Mouse (Mus musculus): ENCODE data around the gene 4930470P17Rik. TPM values are rescaled to one million over a fixed set of nuclear protein-coding genes. Genes with fewer than 3 reads are reported as not detected.

The 4930470P17Rik gene
- total and polyA plus RNA-seq, 3 experiments, result not detected

DNA sequence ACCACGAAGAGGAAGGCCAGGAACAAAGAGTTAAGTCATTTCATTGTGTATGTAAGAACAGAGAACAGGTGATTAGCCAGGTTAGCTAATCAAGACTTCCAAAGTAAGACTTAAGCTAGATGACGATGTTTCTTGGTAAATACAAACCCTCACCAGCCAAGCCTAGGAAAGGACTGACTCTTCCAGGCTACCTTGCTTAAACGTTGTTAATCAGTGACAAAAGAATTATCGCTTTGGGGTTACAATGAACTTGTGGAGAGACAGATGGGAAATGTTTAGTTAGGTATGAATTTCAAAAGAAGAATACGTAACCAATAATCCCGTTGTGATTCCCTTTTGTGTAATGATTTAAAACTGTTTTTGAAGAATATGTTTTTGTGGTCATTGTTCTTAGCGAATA, 56.9 kb downstream of the 4930470P17Rik start:
- no peak for DNase-seq (ENCODE audit: low read depth, low spot score)
- H3K9me3 ChIP-seq (replicated peaks; ENCODE audit: insufficient read depth, low read length), result no peaks in the 10 kb centered on the region
- TF ChIP-seq TAL1 (IDR thresholded peaks at IDR 0.05; ENCODE audit: low read length) (no peak), ETS1 (IDR thresholded peaks at IDR 0.05; ENCODE audit: low read depth, low read length) (no peak), USF1 (IDR thresholded peaks at IDR 0.05; ENCODE audit: low read depth, low read length) (no peak)

DNA sequence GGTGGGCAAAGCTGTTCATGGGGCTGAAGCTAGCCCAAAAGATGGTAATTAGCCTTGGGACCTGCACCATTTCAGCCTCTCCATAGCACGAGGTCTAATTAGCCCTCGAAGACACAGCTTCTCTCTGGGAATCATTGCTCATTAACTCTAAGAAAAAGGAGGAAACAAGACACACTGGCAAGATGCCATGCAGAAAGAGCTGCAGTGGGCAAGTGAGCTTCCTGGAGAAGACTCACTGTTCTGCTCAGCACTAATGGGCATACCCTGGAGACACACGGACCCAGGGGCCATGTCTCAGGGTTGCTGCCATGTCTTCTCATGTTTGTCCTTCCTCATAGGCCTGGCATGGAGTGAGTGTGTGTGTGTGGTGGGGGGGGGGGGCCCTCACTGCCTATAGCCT, 57.7 kb downstream of the 4930470P17Rik start:
- Histone ChIP-seq H3K9ac (ENCODE audit: control insufficient read depth, low read depth, low read length, poor library complexity, severe bottlenecking) (no peak overlapping the region), H3K79me2 (ENCODE audit: control insufficient read depth, insufficient read depth, low read length, poor library complexity) (no peaks in the 10 kb centered on the region), H3K4me1 (ENCODE audit: control insufficient read depth in 1 of 2, insufficient read depth in 2 of 2, low read length in 2 of 2) (no peaks in the 10 kb centered on the region), H3K9me3 (replicated peaks; ENCODE audit: insufficient read depth, low read length) (no peaks in the 10 kb centered on the region), H3K27me3 (ENCODE audit: control insufficient read depth in 1 of 2, insufficient read depth in 2 of 2, low read length in 2 of 2) (no peaks in the 10 kb centered on the region), H3K36me3 (ENCODE audit: control insufficient read depth in 1 of 2, insufficient read depth in 2 of 2, low read length in 2 of 2) (no peaks in the 10 kb centered on the region), H3K4me3 (ENCODE audit: control insufficient read depth in 1 of 2, insufficient read depth in 1 of 2, low read depth in 2 of 2, low read length in 2 of 2) (no peak overlapping the region), H3K27ac (ENCODE audit: control insufficient read depth, low read depth, low read length) (no peak overlapping the region)
- DNase-seq (ENCODE audit: low read depth, low spot score), result no peak
- TF ChIP-seq MAFK (IDR thresholded peaks at IDR 0.05; ENCODE audit: borderline replicate concordance, low read depth, low read length) (no peak), MEF2A (IDR thresholded peaks at IDR 0.05; ENCODE audit: extremely low read depth, insufficient replicate concordance, low read depth, low read length, poor library complexity, severe bottlenecking) (no peak), ZC3H11A (IDR thresholded peaks at IDR 0.05; ENCODE audit: low read depth, low read length) (no peak), JUND (IDR thresholded peaks at IDR 0.05; ENCODE audit: low read depth, low read length) (no peak), CTCF (IDR thresholded peaks at IDR 0.05 in 2 of 3, conservative IDR thresholded peaks at IDR 0.05 in 1 of 3; ENCODE audit: control insufficient read depth in 1 of 3, insufficient read depth in 1 of 3, low read depth in 2 of 3, low read length in 3 of 3, poor library complexity in 1 of 3, severe bottlenecking in 1 of 3) (no peak), MYB (IDR thresholded peaks at IDR 0.05; ENCODE audit: low read depth, low read length) (no peak), SMC3 (IDR thresholded peaks at IDR 0.05; ENCODE audit: low read depth, low read length) (no peak), RAD21 (IDR thresholded peaks at IDR 0.05; ENCODE audit: low read depth, low read length) (no peak), UBTF (IDR thresholded peaks at IDR 0.05; ENCODE audit: borderline replicate concordance, insufficient read depth, low read depth, low read length) (no peak), EP300 (IDR thresholded peaks at IDR 0.05; ENCODE audit: low read depth in 1 of 2, low read length in 2 of 2) (no peak), ZNF384 (IDR thresholded peaks at IDR 0.05; ENCODE audit: low read depth, low read length) (no peak), POLR2AphosphoS2 (IDR thresholded peaks at IDR 0.05; ENCODE audit: low read length) (no peak), TBP (IDR thresholded peaks at IDR 0.05; ENCODE audit: low read depth, low read length) (no peak), GABPA (IDR thresholded peaks at IDR 0.05; ENCODE audit: low read depth, low read length) (no peak), POLR2AphosphoS5 (IDR thresholded peaks at IDR 0.05; ENCODE audit: borderline replicate concordance, low read depth, low read length) (no peak), ETS1 (IDR thresholded peaks at IDR 0.05; ENCODE audit: low read depth, low read length) (no peak)

More for the DNA sequence above, 56.9 kb downstream of the 4930470P17Rik start:
- Histone ChIP-seq H3K4me1 (ENCODE audit: control insufficient read depth in 1 of 2, insufficient read depth in 2 of 2, low read length in 2 of 2) (no peaks in the 10 kb centered on the region), H3K27me3 (ENCODE audit: control insufficient read depth in 1 of 2, insufficient read depth in 2 of 2, low read length in 2 of 2) (no peaks in the 10 kb centered on the region), H3K9ac (ENCODE audit: control insufficient read depth, low read depth, low read length, poor library complexity, severe bottlenecking) (no peak overlapping the region), H3K79me2 (ENCODE audit: control insufficient read depth, insufficient read depth, low read length, poor library complexity) (no peaks in the 10 kb centered on the region), H3K36me3 (ENCODE audit: control insufficient read depth in 1 of 2, insufficient read depth in 2 of 2, low read length in 2 of 2) (no peaks in the 10 kb centered on the region), H3K4me3 (ENCODE audit: control insufficient read depth in 1 of 2, insufficient read depth in 1 of 2, low read depth in 2 of 2, low read length in 2 of 2) (no peak overlapping the region), H3K27ac (ENCODE audit: control insufficient read depth, low read depth, low read length) (no peak overlapping the region)
